Mouse (Mus musculus) C3H10T1/2 (cell line): ENCODE data around the gene Ddx24. TPM values are rescaled to one million over a fixed set of nuclear protein-coding genes. Genes with fewer than 3 reads are reported as not detected.

Experiments used
- polyA plus RNA-seq, 2 experiments: library from polyadenylated mRNA; unstranded; fragments of >200 nt; fragmentation: generic; extraction: Trizol; gene quantifications; one replicate each; pipeline ENCODE4 v1.2.1; 2012; ENCODE audit warnings: missing spikeins in 2 of 2

Ddx24 gene
- polyA plus RNA-seq: 10 to 100 TPM; 53.2 to 65.6 TPM

GRCm38 (mm10) chr12:103425729-103426470 lies at the start of gene Ddx24:
Gene Ddx24 (minus strand): TSS chr12:103425830.

GRCm38 (mm10) chr12:103457140-103457539 lies 31.5 kb upstream of the Ddx24 start, which contains the start of gene Ifi27l2b:
Gene Ifi27l2b (minus strand): TSS chr12:103457223.

GRCm38 (mm10) chr12:103443524-103443923 lies 17.9 kb upstream of the Ddx24 start, which contains the start of gene Ifi27l2a:
Gene Ifi27l2a (minus strand): TSS chr12:103443680.

DNA sequence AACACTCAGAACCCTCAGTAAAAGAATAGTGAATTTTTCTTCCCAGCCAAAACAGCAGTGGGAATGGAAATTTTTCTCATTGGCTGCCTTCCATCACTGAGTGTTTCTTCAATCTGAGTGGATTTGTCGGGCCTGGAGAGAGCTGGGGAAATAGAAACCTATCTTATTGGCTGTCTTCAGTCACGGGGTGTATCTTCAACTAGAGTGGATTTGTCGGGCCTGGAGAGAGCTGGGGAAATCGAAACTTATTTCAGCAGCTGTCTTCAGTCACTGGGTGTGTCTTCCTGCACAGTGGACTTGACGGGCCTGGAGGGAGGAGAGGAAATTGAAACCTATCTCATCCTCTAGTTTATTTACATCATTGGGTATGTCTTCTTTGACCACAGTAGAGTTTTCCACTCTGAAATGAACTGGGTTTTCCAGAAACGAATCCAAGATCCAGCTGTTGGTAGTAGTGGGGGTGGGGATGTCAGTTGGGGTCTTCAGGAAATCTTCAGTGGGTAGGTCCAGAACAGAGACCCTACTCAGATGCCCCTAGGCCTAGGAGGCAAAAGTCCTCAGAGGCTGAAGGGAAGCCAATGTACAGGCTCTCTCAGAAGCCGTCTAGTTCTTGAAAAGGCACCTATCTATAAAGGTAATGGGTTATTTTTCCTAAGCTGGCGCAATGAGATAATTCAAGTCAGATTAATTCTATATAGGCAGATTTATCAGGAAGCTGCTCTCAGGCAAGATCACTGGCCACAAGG lies 8.5 kb upstream of the Ddx24 start, which contains the start of gene Ifi27:
Ifi27 (plus strand) TSS at position 226 of the 746 bp plus-strand sequence.

GRCm38 (mm10) chr12:103407720-103408119 lies 17.9 kb downstream of the Ddx24 start, which contains the start of gene 9330161L09Rik:
Gene 9330161L09Rik (minus strand): TSS chr12:103407820.

DNA sequence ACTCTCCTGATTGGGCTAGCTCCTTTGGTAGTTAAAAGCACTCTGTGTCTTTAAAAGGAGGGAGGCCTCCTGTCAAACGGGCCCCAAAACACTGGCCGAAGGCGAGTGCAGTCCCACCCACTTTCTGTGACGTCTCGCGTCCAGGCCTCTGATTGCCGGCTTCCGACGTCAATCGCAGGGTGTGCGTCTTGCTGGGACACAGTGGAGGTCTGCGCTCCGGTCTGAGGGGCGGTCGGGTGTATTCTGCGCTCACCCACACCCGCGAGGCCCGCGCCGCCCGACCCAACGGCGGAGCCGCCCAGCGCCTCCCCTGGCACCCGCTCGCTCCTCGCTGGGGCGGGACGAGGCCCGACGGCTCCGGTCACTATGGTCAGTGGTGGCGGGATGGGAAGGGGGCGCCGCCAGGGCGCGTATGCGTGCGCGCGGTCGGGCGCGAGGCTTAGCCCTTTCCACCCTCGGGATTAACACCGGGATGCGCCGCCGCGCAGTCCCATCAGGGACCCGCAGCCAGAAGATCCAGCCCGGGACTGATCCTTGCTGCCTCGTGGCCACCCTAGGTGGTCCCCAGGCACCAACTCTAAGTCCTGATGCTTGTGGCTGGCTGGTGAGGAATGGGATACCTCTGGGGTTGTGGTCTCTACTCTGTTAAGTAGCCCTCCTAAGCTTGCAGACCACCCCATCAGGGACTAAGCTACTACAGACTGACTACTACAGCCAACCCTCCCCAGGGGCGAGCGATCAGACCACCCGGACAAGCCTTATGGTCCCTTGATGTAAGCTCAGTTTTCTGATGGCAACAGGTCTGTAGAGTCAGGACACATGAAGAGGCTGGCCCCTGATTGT lies 36.9 kb downstream of the Ddx24 start, which contains the start of gene Otub2:
Otub2 (plus strand) TSS at position 178 of the 843 bp plus-strand sequence.

Other genes with a start within 250 kb of the Ddx24 start
- not detected for gene Prima1, start 183.7 kb downstream of the Ddx24 start, polyA plus RNA-seq
- not detected for gene Fam181a, start 114.9 kb downstream of the Ddx24 start, polyA plus RNA-seq
- gene Asb2, start 69.8 kb downstream of the Ddx24 start, polyA plus RNA-seq: under 1 TPM in 1 of 2 experiments, not detected in 1; 0.02 TPM
- gene Otub2, start 37.1 kb downstream of the Ddx24 start, polyA plus RNA-seq: 1 to 10 TPM in 1 of 2 experiments, under 1 TPM in 1; 0.87 to 4.1 TPM
- gene 9330161L09Rik, start 18.0 kb downstream of the Ddx24 start, polyA plus RNA-seq: under 1 TPM; 0.12 to 0.41 TPM
- gene Ifi27, start 8.4 kb upstream of the Ddx24 start, polyA plus RNA-seq: 100 to 1,000 TPM in 1 of 2 experiments, 10 to 100 TPM in 1; 46.7 to 381 TPM
- 100 to 1,000 TPM in 1 of 2 experiments, 1 to 10 TPM in 1; 2.1 to 477 TPM for gene Ifi27l2a, start 17.9 kb upstream of the Ddx24 start, polyA plus RNA-seq
- gene Ifi27l2b, start 31.4 kb upstream of the Ddx24 start, polyA plus RNA-seq: not detected
- gene Ppp4r4, start 106.5 kb upstream of the Ddx24 start, polyA plus RNA-seq: under 1 TPM; 0.02 to 0.19 TPM
- gene Serpina10, start 205.6 kb upstream of the Ddx24 start, polyA plus RNA-seq: under 1 TPM in 1 of 2 experiments, not detected in 1; 0.12 TPM
- gene Serpina6, start 231.4 kb upstream of the Ddx24 start, polyA plus RNA-seq: under 1 TPM in 1 of 2 experiments, not detected in 1; 0.17 TPM